Mouse (Mus musculus) MEL (cell line): ENCODE measurements around the gene Men1. TPM values are rescaled to one million over a fixed set of nuclear protein-coding genes. Genes with fewer than 3 reads are reported as not detected.

Experiments
- polyA plus RNA-seq, 2 experiments: library from polyadenylated mRNA; stranded (reverse) in 1 of 2; unstranded in 1 of 2; fragments of >175 nt in 1 of 2; fragments of >200 nt in 1 of 2; gene quantifications; 2 replicates each; pipeline versions ENCODE4 v1.2.1 to v1.2.4; 2012; ENCODE audit warnings: low replicate concordance in 2 of 2, low read depth in 1 of 2; ENCODE audit not compliant: insufficient read length in 2 of 2, insufficient read depth in 1 of 2, missing spikeins in 1 of 2
- total RNA-seq: library from RNA; depleted of rRNA; stranded (reverse); fragments of 300-350 nt; gene quantifications from 2 replicates; pipeline ENCODE4 v1.2.3, GENCODE M21; 2012; rRNA removed

The Men1 gene
- total and polyA plus RNA-seq, 3 experiments = 39.4 to 132 TPM; not detected in 1

Other genes with a start within 250 kb of the Men1 start
- 41.1 and 48.5 TPM in 2 replicates for gene Cdca5, start 250.0 kb upstream of the Men1 start, total RNA-seq
- 10 to 100 TPM in 1 of 2 experiments, not detected in 1; 56.5 TPM for gene Cdca5, start 250.0 kb upstream of the Men1 start, polyA plus RNA-seq
- 0.39 and 0.49 TPM in 2 replicates for gene AC131692.1, start 240.6 kb upstream of the Men1 start, total RNA-seq
- gene AC131692.1, start 240.6 kb upstream of the Men1 start, polyA plus RNA-seq = 1 to 10 TPM in 1 of 2 experiments, not detected in 1; 2.9 TPM
- gene Naaladl1, start 229.2 kb upstream of the Men1 start, total RNA-seq = 0.20 and 0.35 TPM in 2 replicates
- gene Naaladl1, start 229.2 kb upstream of the Men1 start, polyA plus RNA-seq = 1 to 10 TPM in 1 of 2 experiments, not detected in 1; 1.7 TPM
- 34.0 and 44.4 TPM in 2 replicates for gene Sac3d1, start 216.3 kb upstream of the Men1 start, total RNA-seq
- 10 to 100 TPM in 1 of 2 experiments, not detected in 1; 49.3 TPM for gene Sac3d1, start 216.3 kb upstream of the Men1 start, polyA plus RNA-seq
- 14.9 and 20.4 TPM in 2 replicates for gene Snx15, start 206.7 kb upstream of the Men1 start, total RNA-seq
- gene Snx15, start 206.7 kb upstream of the Men1 start, polyA plus RNA-seq = 10 to 100 TPM in 1 of 2 experiments, not detected in 1; 35.3 TPM
- gene Batf2, start 194.0 kb upstream of the Men1 start, total RNA-seq = 0.19 TPM in 1 of 2 replicates, not detected in the other
- under 1 TPM in 1 of 2 experiments, not detected in 1; 0.60 TPM for gene Batf2, start 194.0 kb upstream of the Men1 start, polyA plus RNA-seq
- gene Arl2, start 193.4 kb upstream of the Men1 start, total RNA-seq = 47.2 and 53.8 TPM in 2 replicates
- gene Arl2, start 193.4 kb upstream of the Men1 start, polyA plus RNA-seq = 100 to 1,000 TPM in 1 of 2 experiments, not detected in 1; 111 TPM
- gene Majin, start 150.6 kb upstream of the Men1 start, total RNA-seq = not detected in 2 replicates
- not detected for gene Majin, start 150.6 kb upstream of the Men1 start, polyA plus RNA-seq
- not detected in 2 replicates for gene Gpha2, start 108.6 kb upstream of the Men1 start, total RNA-seq
- under 1 TPM in 1 of 2 experiments, not detected in 1; 0.19 TPM for gene Gpha2, start 108.6 kb upstream of the Men1 start, polyA plus RNA-seq
- 10.4 and 14.7 TPM in 2 replicates for gene Ppp2r5b, start 99.1 kb upstream of the Men1 start, total RNA-seq
- gene Ppp2r5b, start 99.1 kb upstream of the Men1 start, polyA plus RNA-seq = 10 to 100 TPM in 1 of 2 experiments, not detected in 1; 15.6 TPM
- 7.9 and 10.6 TPM in 2 replicates for gene Atg2a, start 93.3 kb upstream of the Men1 start, total RNA-seq
- gene Atg2a, start 93.3 kb upstream of the Men1 start, polyA plus RNA-seq = 10 to 100 TPM in 1 of 2 experiments, not detected in 1; 21.7 TPM
- 57.8 and 65.9 TPM in 2 replicates for gene Ehd1, start 58.3 kb upstream of the Men1 start, total RNA-seq
- gene Ehd1, start 58.3 kb upstream of the Men1 start, polyA plus RNA-seq = 100 to 1,000 TPM in 1 of 2 experiments, not detected in 1; 105 TPM
- 2.0 and 2.6 TPM in 2 replicates for gene Cdc42bpg, start 28.5 kb upstream of the Men1 start, total RNA-seq
- gene Cdc42bpg, start 28.5 kb upstream of the Men1 start, polyA plus RNA-seq = 1 to 10 TPM in 1 of 2 experiments, not detected in 1; 4.5 TPM
- gene Map4k2, start 6.2 kb downstream of the Men1 start, total RNA-seq = 8.0 and 10.2 TPM in 2 replicates
- gene Map4k2, start 6.2 kb downstream of the Men1 start, polyA plus RNA-seq = 10 to 100 TPM in 1 of 2 experiments, not detected in 1; 22.3 TPM
- 65.7 and 71.9 TPM in 2 replicates for gene Sf1, start 28.7 kb downstream of the Men1 start, total RNA-seq
- gene Sf1, start 28.7 kb downstream of the Men1 start, polyA plus RNA-seq = 100 to 1,000 TPM; 211 to 245 TPM
- gene Pygm, start 49.4 kb downstream of the Men1 start, total RNA-seq = 0.62 and 0.73 TPM in 2 replicates
- gene Pygm, start 49.4 kb downstream of the Men1 start, polyA plus RNA-seq = 1 to 10 TPM in 1 of 2 experiments, not detected in 1; 3.3 TPM
- gene Rasgrp2, start 64.4 kb downstream of the Men1 start, total RNA-seq = 176 TPM in 2 replicates
- gene Rasgrp2, start 64.4 kb downstream of the Men1 start, polyA plus RNA-seq = 100 to 1,000 TPM in 1 of 2 experiments, not detected in 1; 233 TPM
- 0.07 and 0.39 TPM in 2 replicates for gene Nrxn2, start 83.8 kb downstream of the Men1 start, total RNA-seq
- under 1 TPM in 1 of 2 experiments, not detected in 1; 0.42 TPM for gene Nrxn2, start 83.8 kb downstream of the Men1 start, polyA plus RNA-seq
- gene Slc22a12, start 208.1 kb downstream of the Men1 start, total RNA-seq = not detected in 2 replicates
- not detected for gene Slc22a12, start 208.1 kb downstream of the Men1 start, polyA plus RNA-seq